Mouse (Mus musculus) liver, embryonic 16.5 days (tissue): Measurements from ENCODE around the gene Clic5. TPM values are rescaled to one million over a fixed set of nuclear protein-coding genes. Genes with fewer than 3 reads are reported as not detected.

Experiments used
- ATAC-seq: fragments of 200-750 bp; cut with Nextera tagmentation; 2 replicates; pipeline ENCODE4 v1.8.0; 2017; ENCODE audit warnings: low read depth, mild to moderate bottlenecking, moderate number of reproducible peaks, moderate library complexity
- H3K27ac ChIP-seq: fragments of 300-500 bp; sonication (generic); 2 replicates; pipeline ENCODE4 v1.5.1; 2014; ENCODE audit warnings: mild to moderate bottlenecking, low read length
- H3K27me3 ChIP-seq: fragments of 300-500 bp; sonication (generic); 2 replicates; pipeline ENCODE4 v1.6.1; 2014; ENCODE audit warnings: low read depth, low read length, mixed read lengths; ENCODE audit not compliant: control insufficient read depth, insufficient read depth
- H3K36me3 ChIP-seq: fragments of 300-500 bp; sonication (generic); 2 replicates; pipeline ENCODE4 v1.6.1; 2014; ENCODE audit warnings: mild to moderate bottlenecking; ENCODE audit not compliant: control insufficient read depth, insufficient read depth
- H3K4me1 ChIP-seq: fragments of 300-500 bp; sonication (generic); 2 replicates; pipeline ENCODE4 v1.6.1; 2014; ENCODE audit warnings: low read depth, low read length, mixed read lengths; ENCODE audit not compliant: control insufficient read depth
- H3K4me2 ChIP-seq: fragments of 300-500 bp; sonication (generic); 2 replicates; pipeline ENCODE4 v1.6.1; 2014; ENCODE audit warnings: low read depth, low read length, mixed read lengths
- H3K4me3 ChIP-seq: fragments of 300-500 bp; sonication (generic); 2 replicates; pipeline ENCODE4 v1.5.1; 2014; ENCODE audit warnings: low read depth, mild to moderate bottlenecking, low read length
- H3K9ac ChIP-seq: fragments of 300-500 bp; sonication (generic); 2 replicates; pipeline ENCODE4 v1.6.1; 2014; ENCODE audit warnings: low read depth, low read length
- H3K9me3 ChIP-seq: fragments of 300-500 bp; sonication (generic); replicated peaks from 2 replicates; pipeline ENCODE4 v1.6.1; 2016; ENCODE audit warnings: low read length; ENCODE audit not compliant: control insufficient read depth
- WGBS: fragments of 180-500 bp; shearing (Covaris S2); extraction: QIAGEN DNeasy Blood & Tissue Kit; methylation state at CpG from one replicate; pipeline ENCODE4 v1.1.7; 2014; ENCODE audit not compliant: insufficient replicate concordance; 5-methylcytosine and 5-hydroxymethylcytosine counted together
- polyA plus RNA-seq: library from polyadenylated mRNA; unstranded; fragments of >200 nt; fragmentation: Nextera tagmentation; extraction: Ambion mirVana; gene quantifications from 2 replicates; pipeline ENCODE4 v1.2.1, GENCODE M21; 2015

The Clic5 gene
- polyA plus RNA-seq = 0.39 and 0.66 TPM in 2 replicates

DNA sequence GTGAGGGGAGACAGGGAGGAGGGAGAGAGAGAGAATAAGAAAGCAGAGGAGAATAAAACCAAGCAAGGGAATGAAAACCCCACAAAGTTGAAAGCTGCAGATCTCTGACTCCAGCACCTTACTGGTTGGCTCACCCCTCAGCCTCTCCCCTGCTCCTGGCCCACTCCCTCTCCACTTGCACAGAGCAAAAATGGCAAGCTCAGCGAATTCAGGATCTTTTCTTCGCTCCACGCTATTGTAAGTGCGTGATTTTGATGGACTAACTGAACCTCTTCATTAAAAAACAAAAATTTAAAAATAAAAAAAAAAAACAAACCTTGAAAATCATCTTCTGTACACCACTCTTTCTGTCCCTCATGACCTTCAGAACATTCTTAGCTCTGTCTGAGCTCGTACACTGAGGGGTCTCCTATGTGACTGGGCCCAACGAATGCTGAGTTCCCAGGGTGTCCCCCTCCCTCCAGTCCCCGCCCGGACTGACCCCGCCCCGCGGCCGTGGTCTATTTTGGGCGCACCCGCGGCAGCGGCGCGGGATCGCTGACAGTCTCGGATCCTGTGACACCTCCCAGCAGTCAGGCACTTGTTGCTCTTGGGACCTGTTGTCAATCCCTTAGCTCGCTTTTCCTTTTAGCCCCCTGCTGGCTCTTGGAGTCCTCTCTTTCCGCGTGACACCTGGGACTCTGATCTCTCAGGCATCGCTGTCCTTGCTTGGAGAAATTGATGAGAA, at the start of gene Clic5:
TSS of gene Clic5 (plus strand) at position 543 of the 727 bp plus-strand sequence.
- Histone ChIP-seq H3K4me2 (peak within 1 kb of the TSS; percentile 77), H3K27me3 (peaks cover 3% of the 10 kb centered on the region), H3K27ac (no peak within 1 kb of the TSS), H3K36me3 (no peaks in the 10 kb centered on the region), H3K4me3 (peak within 1 kb of the TSS; percentile 55), H3K9me3 (no peaks in the 10 kb centered on the region), H3K9ac (peak within 1 kb of the TSS; percentile 45; the same call in 1 of the 2 replicates), H3K4me1 (no peaks in the 10 kb centered on the region; the same call in 1 of the 2 replicates)
- ATAC-seq = no peak
- WGBS = 3% methylated on average over 24 of the region's 24 CpGs

DNA sequence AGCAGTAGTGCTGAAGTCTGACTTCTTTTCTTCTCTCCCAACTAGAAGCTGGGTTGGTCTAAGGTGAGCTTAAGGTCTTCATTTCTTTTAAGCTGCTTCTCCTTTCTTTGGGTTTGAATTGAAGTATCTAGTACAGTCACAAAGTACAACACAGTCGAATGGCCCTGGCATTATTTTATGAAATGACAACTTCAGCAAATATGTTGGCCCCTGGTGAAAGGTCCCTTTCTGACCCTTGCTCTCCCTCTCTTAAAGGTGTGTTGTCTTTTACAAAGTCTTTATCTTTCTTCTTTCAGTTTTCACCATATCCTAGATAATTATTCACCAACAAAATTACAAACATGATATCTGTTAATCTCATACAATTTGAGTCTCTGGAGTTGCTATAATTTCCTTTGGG, 42.6 kb upstream of the Clic5 start:
- ATAC-seq = no peak
- no peak overlapping the region for H3K9ac ChIP-seq
- no peaks in the 10 kb centered on the region for H3K27me3 ChIP-seq
- no peaks in the 10 kb centered on the region for H3K9me3 ChIP-seq
- no peak overlapping the region for H3K27ac ChIP-seq
- no peak overlapping the region for H3K4me3 ChIP-seq
- WGBS = 50% methylated on average over 1 of the region's 1 CpGs
- no peaks in the 10 kb centered on the region for H3K36me3 ChIP-seq
- no peaks in the 10 kb centered on the region for H3K4me1 ChIP-seq
- no peak overlapping the region for H3K4me2 ChIP-seq

DNA sequence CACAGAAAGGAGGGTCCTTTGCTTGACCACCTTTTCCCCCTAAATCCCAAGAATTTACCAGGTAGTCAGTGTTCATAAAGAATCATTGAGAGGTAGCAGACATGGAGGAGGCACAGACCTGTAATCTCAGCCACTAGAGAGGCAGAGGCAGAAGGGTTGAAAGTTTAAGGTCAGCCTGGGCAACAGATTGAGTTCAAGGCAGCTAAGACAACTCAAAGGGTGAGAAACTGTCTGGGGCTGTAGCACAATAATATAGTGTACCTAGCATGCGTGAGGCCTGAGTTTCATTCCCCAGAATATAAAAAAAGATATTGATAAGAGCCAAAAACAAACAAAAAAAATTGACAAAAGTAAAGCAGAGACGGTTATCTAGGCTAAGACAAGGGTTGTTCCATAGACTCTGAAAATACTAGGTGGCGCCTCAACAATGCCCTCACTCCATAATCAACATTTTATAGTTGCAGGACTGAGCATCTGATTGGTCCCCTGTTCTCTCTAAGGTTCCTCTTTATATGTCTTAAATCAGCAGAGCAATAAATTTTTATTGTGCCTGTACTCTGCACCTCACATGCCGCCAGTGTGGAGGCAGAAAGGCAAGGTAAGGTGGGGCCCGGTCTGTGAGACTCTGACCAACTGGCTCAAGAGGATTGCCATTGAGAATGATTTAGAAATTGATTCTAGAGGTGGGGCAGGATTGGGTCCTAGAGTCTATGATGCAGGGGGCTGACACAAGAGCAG, 40.1 kb upstream of the Clic5 start:
- no peak overlapping the region for H3K4me3 ChIP-seq
- H3K9ac ChIP-seq = no peak overlapping the region
- WGBS = 62% methylated on average over 5 of the region's 5 CpGs
- no peaks in the 10 kb centered on the region for H3K36me3 ChIP-seq
- H3K9me3 ChIP-seq = no peaks in the 10 kb centered on the region
- H3K27ac ChIP-seq = no peak overlapping the region
- no peaks in the 10 kb centered on the region for H3K4me1 ChIP-seq
- H3K27me3 ChIP-seq = no peaks in the 10 kb centered on the region
- H3K4me2 ChIP-seq = no peak overlapping the region
- no peak for ATAC-seq

DNA sequence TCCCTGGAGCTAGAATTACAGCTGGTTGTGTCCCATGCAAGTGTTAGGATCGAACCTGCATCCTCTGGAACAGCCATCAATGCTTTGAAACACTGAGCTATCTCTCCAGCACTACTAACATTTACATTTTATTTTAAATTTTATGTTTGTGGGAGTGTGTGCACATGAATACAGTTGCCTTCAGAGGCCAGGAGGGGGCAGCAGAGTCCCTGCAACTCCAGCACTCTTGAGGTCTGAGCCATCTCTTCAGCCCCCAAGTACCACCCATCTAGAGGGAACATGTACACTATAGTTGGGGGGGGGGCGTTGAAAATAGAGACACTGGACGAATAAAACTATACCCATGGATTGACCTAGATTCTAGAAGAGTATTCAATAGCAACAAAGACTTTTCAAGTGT, 37.3 kb upstream of the Clic5 start:
- H3K36me3 ChIP-seq = no peaks in the 10 kb centered on the region
- H3K9ac ChIP-seq = no peak overlapping the region
- H3K4me1 ChIP-seq = no peaks in the 10 kb centered on the region
- no peak overlapping the region for H3K4me2 ChIP-seq
- 43% methylated on average over 3 of the region's 3 CpGs for WGBS
- H3K9me3 ChIP-seq = no peaks in the 10 kb centered on the region
- ATAC-seq = no peak
- no peak overlapping the region for H3K27ac ChIP-seq
- no peak overlapping the region for H3K4me3 ChIP-seq
- H3K27me3 ChIP-seq = no peaks in the 10 kb centered on the region

DNA sequence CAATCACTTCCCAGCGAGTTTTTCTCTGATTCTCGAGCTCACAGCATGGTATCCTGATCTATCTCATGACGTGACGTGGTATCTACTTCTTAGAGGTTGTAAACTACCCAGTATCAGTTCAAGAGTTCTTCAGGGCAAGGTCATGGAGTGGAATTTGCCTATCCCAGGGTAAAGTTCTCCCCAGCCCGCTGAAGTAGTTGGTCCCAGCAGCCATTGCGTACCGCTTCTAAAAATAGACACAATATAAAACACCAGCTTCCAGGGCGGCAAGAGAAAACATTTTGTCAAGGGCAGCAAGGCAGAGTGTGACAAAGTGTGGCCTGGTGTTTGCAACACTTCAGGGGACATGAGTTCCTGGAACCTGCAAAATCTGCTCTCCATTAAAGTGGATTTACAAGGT, 36.5 kb upstream of the Clic5 start:
- H3K4me3 ChIP-seq = no peak overlapping the region
- no peaks in the 10 kb centered on the region for H3K9me3 ChIP-seq
- no peaks in the 10 kb centered on the region for H3K27me3 ChIP-seq
- H3K27ac ChIP-seq = no peak overlapping the region
- no peaks in the 10 kb centered on the region for H3K36me3 ChIP-seq
- H3K9ac ChIP-seq = no peak overlapping the region
- WGBS = 53% methylated on average over 8 of the region's 8 CpGs
- ATAC-seq = peak; percentile 45
- no peak overlapping the region for H3K4me2 ChIP-seq
- no peaks in the 10 kb centered on the region for H3K4me1 ChIP-seq

DNA sequence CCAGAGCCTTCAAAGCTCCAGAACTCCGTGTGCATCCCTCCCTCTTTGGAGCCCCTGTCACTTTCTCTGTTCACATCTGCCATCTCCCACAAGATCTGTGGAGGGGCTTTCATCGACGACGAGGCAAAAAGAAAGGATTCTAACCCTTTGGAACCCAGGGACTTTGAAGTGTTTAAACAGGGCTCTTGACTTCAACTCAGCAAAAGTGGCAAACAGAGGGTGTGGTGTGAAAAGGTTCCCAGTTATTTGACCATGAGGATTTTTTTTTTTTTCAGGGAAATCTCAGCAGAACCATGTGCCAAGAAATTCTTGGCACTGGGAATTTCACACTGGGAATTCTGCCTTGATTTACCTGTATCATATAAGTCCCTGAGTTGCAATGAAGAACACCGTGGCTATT, 34.5 kb upstream of the Clic5 start:
- no peaks in the 10 kb centered on the region for H3K36me3 ChIP-seq
- H3K4me1 ChIP-seq = no peaks in the 10 kb centered on the region
- no peak overlapping the region for H3K4me2 ChIP-seq
- no peak for ATAC-seq
- no peak overlapping the region for H3K4me3 ChIP-seq
- no peak overlapping the region for H3K27ac ChIP-seq
- H3K9me3 ChIP-seq = no peaks in the 10 kb centered on the region
- H3K27me3 ChIP-seq = no peaks in the 10 kb centered on the region
- no peak overlapping the region for H3K9ac ChIP-seq
- 46% methylated on average over 5 of the region's 5 CpGs for WGBS

DNA sequence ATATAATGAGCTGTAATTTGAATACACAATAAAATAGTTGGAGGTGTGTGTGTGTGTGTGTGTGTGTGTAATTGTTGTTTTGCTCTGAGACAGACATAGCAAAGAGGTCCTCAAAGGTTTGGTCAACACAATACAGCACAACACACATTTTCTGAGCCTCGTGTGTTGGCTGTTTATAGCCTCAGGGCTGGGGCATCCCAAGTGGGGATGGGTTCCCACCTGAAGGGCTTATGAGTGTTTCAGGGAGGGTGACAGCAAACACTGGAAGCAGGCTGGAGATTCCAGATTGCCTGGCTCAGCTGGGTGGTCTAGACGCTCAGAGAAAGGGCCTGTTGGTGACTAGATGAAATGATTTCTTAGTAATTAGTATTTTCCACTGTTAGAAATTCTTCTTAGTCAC, 33.2 kb upstream of the Clic5 start:
- H3K9ac ChIP-seq = no peak overlapping the region
- H3K9me3 ChIP-seq = no peaks in the 10 kb centered on the region
- ATAC-seq = no peak
- WGBS = 46% methylated on average over 2 of the region's 2 CpGs
- no peak overlapping the region for H3K27ac ChIP-seq
- no peaks in the 10 kb centered on the region for H3K4me1 ChIP-seq
- H3K4me2 ChIP-seq = no peak overlapping the region
- H3K4me3 ChIP-seq = no peak overlapping the region
- H3K27me3 ChIP-seq = no peaks in the 10 kb centered on the region
- H3K36me3 ChIP-seq = no peaks in the 10 kb centered on the region

DNA sequence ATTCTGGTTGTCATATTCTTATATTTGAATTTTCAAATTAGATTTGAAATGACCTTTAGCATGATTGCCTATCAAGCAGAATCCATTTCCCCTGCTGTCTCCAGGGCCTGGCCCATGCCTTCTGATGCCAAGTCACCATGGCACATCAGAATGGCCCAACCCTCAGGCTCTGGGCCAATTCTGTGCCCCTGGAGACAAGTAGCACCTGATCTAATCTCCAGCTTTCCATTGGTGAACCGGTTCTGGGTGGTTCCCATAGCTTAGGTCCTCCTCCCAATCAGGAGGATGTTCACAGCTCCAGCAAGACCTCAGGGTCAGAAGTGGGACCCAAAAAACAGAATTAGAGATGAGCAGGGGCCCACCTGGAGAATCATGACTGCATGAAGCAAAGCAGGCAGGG, 30.2 kb upstream of the Clic5 start:
- Histone ChIP-seq H3K4me1 (no peaks in the 10 kb centered on the region), H3K27ac (no peak overlapping the region), H3K4me2 (no peak overlapping the region), H3K9me3 (no peaks in the 10 kb centered on the region), H3K4me3 (no peak overlapping the region), H3K36me3 (no peaks in the 10 kb centered on the region), H3K27me3 (no peaks in the 10 kb centered on the region), H3K9ac (no peak overlapping the region)
- ATAC-seq = no peak
- WGBS = 38% methylated on average over 1 of the region's 1 CpGs

DNA sequence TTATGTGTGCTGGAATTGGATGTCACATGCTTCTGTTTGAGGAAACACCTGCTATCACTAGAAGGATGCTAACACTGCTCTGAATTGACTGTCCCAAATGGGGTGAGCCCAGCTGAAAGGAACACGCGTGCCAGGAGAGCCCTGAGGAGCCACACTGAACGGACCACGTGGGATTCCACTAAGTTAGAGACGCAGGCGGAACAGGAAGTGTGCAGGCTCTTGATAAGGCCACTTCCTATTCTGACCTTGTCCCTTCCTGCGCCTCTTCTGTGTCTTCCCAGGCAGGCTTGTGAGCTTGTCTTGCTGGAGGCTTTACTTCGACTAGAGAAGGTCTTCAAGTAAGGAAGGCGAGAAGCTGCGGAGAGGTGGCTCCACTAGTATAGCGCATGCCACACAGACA, 27.9 kb upstream of the Clic5 start:
- H3K27me3 ChIP-seq = no peaks in the 10 kb centered on the region
- H3K4me2 ChIP-seq = no peak overlapping the region
- H3K27ac ChIP-seq = no peak overlapping the region
- H3K4me3 ChIP-seq = no peak overlapping the region
- 36% methylated on average over 11 of the region's 11 CpGs for WGBS
- no peaks in the 10 kb centered on the region for H3K4me1 ChIP-seq
- no peaks in the 10 kb centered on the region for H3K9me3 ChIP-seq
- ATAC-seq = no peak
- H3K9ac ChIP-seq = no peak overlapping the region
- H3K36me3 ChIP-seq = no peaks in the 10 kb centered on the region
